Mouse (Mus musculus) spleen, adult 2 months (tissue): Measurements from ENCODE around the gene H2afy2. TPM values are rescaled to one million over a fixed set of nuclear protein-coding genes. Genes with fewer than 3 reads are reported as not detected.

Source experiments
- DNase-seq, 2 experiments: peaks; one replicate each; pipeline versions ENCODE4 v3.0.0 to v3.0.0-alpha.2; 2012 to 2021; ENCODE audit warnings: low spot score in 2 of 2, low read depth in 1 of 2
- H3K27ac ChIP-seq: fragments of 200-500 bp; 2 replicates; pipeline ENCODE4 v1.5.1; 2012; ENCODE audit warnings: low read length, inconsistent platforms; ENCODE audit not compliant: insufficient read depth
- H3K27me3 ChIP-seq: fragments of 200-500 bp; 2 replicates; pipeline ENCODE4 v1.6.1; 2012; ENCODE audit warnings: mild to moderate bottlenecking, moderate library complexity, low read length, inconsistent platforms; ENCODE audit not compliant: control insufficient read depth, insufficient read depth
- H3K36me3 ChIP-seq: fragments of 200-500 bp; 2 replicates; pipeline ENCODE4 v1.6.1; 2012; ENCODE audit warnings: mild to moderate bottlenecking, low read length, inconsistent platforms; ENCODE audit not compliant: control insufficient read depth, insufficient read depth
- H3K4me1 ChIP-seq: fragments of 200-500 bp; 2 replicates; pipeline ENCODE4 v1.6.1; 2011; ENCODE audit warnings: inconsistent platforms; ENCODE audit not compliant: control insufficient read depth, insufficient read depth, insufficient read length
- H3K4me3 ChIP-seq: fragments of 200-500 bp; 2 replicates; pipeline ENCODE4 v1.5.1; 2011; ENCODE audit warnings: mild to moderate bottlenecking, inconsistent platforms; ENCODE audit not compliant: insufficient read depth, insufficient read length; ENCODE audit errors: extremely low read depth
- CTCF ChIP-seq: fragments of 200-500 bp; IDR thresholded peaks from 2 replicates; pipeline ENCODE4 v1.5.1; 2011; ENCODE audit warnings: mild to moderate bottlenecking, inconsistent platforms; ENCODE audit not compliant: insufficient read depth, insufficient read length, insufficient replicate concordance; ENCODE audit errors: extremely low read depth
- POLR2A ChIP-seq: fragments of 200-500 bp; IDR thresholded peaks from 2 replicates; pipeline ENCODE4 v1.6.1; 2011; ENCODE audit warnings: low read depth, low read length, inconsistent platforms
- WGBS: fragments of 180-500 bp; shearing (Covaris S2); methylation state at CpG from one replicate; pipeline ENCODE4 v1.1.7; 2018; 5-methylcytosine and 5-hydroxymethylcytosine counted together
- polyA plus RNA-seq: library from polyadenylated mRNA; depleted of rRNA; stranded (reverse); fragments of >200 nt; gene quantifications from 2 replicates; pipeline ENCODE4 v1.2.3, GENCODE M21; 2012; rRNA removed

H2afy2 gene
- 0.78 and 0.79 TPM in 2 replicates for polyA plus RNA-seq

- Histone ChIP-seq H3K4me3 (peak within 1 kb of the TSS; percentile 39; the same call in 1 of the 2 replicates), H3K27me3 (peaks cover 15% of the 10 kb centered on the region), H3K27ac (no peak within 1 kb of the TSS), H3K36me3 (no peaks in the 10 kb centered on the region), H3K4me1 (peaks cover 2% of the 10 kb centered on the region; the same call in 1 of the 2 replicates)
- DNase-seq, result no peak
- 3% methylated on average over 50 of the region's 50 CpGs for WGBS
- TF ChIP-seq POLR2A (no peak), CTCF (no peak)
Observed at GRCm38 (mm10) chr10:61783621-61784251, at the start of gene H2afy2. Gene H2afy2 (minus strand): TSS chr10:61784147.

- Histone ChIP-seq H3K4me3 (no peak overlapping the region), H3K4me1 (no peaks in the 10 kb centered on the region), H3K27ac (no peak overlapping the region), H3K27me3 (no peaks in the 10 kb centered on the region), H3K36me3 (no peaks in the 10 kb centered on the region)
- WGBS, result 83% methylated on average over 11 of the region's 11 CpGs
- no peak for TF ChIP-seq CTCF
- no peak for TF ChIP-seq POLR2A
- no peak for DNase-seq
Observed at GRCm38 (mm10) chr10:61832713-61833112, 48.8 kb upstream of the H2afy2 start.

- no peaks in the 10 kb centered on the region for H3K4me1 ChIP-seq
- H3K36me3 ChIP-seq, result no peaks in the 10 kb centered on the region
- DNase-seq, result no peak
- no peak overlapping the region for H3K27ac ChIP-seq
- TF ChIP-seq CTCF (no peak), POLR2A (no peak)
- H3K4me3 ChIP-seq, result no peak overlapping the region
- no peaks in the 10 kb centered on the region for H3K27me3 ChIP-seq
- WGBS, result 95% methylated on average over 6 of the region's 6 CpGs
Observed at GRCm38 (mm10) chr10:61831741-61832140, 47.8 kb upstream of the H2afy2 start.

- no peaks in the 10 kb centered on the region for H3K27me3 ChIP-seq
- no peaks in the 10 kb centered on the region for H3K4me1 ChIP-seq
- H3K27ac ChIP-seq, result no peak overlapping the region
- no peak for TF ChIP-seq CTCF
- TF ChIP-seq POLR2A, result no peak
- no peak overlapping the region for H3K4me3 ChIP-seq
- whole genome bisulfite sequencing, result 87% methylated on average over 12 of the region's 12 CpGs
- H3K36me3 ChIP-seq, result no peaks in the 10 kb centered on the region
- DNase-seq, result no peak
Observed at GRCm38 (mm10) chr10:61831251-61831650, 47.3 kb upstream of the H2afy2 start.

- Histone ChIP-seq H3K27ac (no peak overlapping the region), H3K36me3 (no peaks in the 10 kb centered on the region), H3K4me3 (no peak overlapping the region), H3K4me1 (no peaks in the 10 kb centered on the region), H3K27me3 (no peaks in the 10 kb centered on the region)
- DNase-seq, result no peak
- 78% methylated on average over 9 of the region's 9 CpGs for WGBS
- TF ChIP-seq CTCF, result no peak
- TF ChIP-seq POLR2A, result no peak
Observed at GRCm38 (mm10) chr10:61830817-61831216, 46.9 kb upstream of the H2afy2 start.

- 73% methylated on average over 4 of the region's 4 CpGs for WGBS
- no peaks in the 10 kb centered on the region for H3K27me3 ChIP-seq
Observed at GRCm38 (mm10) chr10:61829046-61829445, 45.1 kb upstream of the H2afy2 start.

More at GRCm38 (mm10) chr10:61829046-61829445, 45.1 kb upstream of the H2afy2 start:
- no peaks in the 10 kb centered on the region for H3K36me3 ChIP-seq
- H3K27ac ChIP-seq, result no peak overlapping the region
- H3K4me3 ChIP-seq, result no peak overlapping the region
- no peaks in the 10 kb centered on the region for H3K4me1 ChIP-seq
- DNase-seq, result no peak
- no peak for TF ChIP-seq CTCF
- no peak for TF ChIP-seq POLR2A
